Mouse (Mus musculus): Measurements from ENCODE around the gene Klhl3. TPM values are rescaled to one million over a fixed set of nuclear protein-coding genes. Genes with fewer than 3 reads are reported as not detected.

Gene Klhl3
- total RNA-seq, 2 experiments from 2014 or later, result 2.6 TPM

GRCm38 (mm10) chr13:58126862-58127765 lies 13.7 kb upstream of the Klhl3 start:
- intact Hi-C loops (cut with DNase I), result loop anchor here (5.0 to 10.0 kb wide), 2 partner anchors 90 to 258 kb away; partner anchors contain the start of genes 2210016F16Rik and Ubqln1

GRCm38 (mm10) chr13:58126126-58126525 lies 12.7 kb upstream of the Klhl3 start:
- intact Hi-C loops (cut with DNase I), result loop anchor here (5.0 to 10.0 kb wide), 2 partner anchors 91 to 259 kb away; partner anchors contain the start of genes 2210016F16Rik and Ubqln1
- DNase-seq (ENCODE audit: low spot score), result no peak

More at GRCm38 (mm10) chr13:58126862-58127765, 13.7 kb upstream of the Klhl3 start:
- no peak for DNase-seq (ENCODE audit: low spot score)

GRCm38 (mm10) chr13:58124989-58125388 lies 11.6 kb upstream of the Klhl3 start:
- intact Hi-C loops (cut with DNase I), result loop anchor here (5.0 to 10.0 kb wide), 2 partner anchors 92 to 260 kb away; partner anchors contain the start of genes 2210016F16Rik and Ubqln1
- DNase-seq (ENCODE audit: low spot score), result no peak

GRCm38 (mm10) chr13:58124278-58124677 lies 10.9 kb upstream of the Klhl3 start:
- intact Hi-C loops (cut with DNase I), result loop anchor here (10.0 kb wide), 1 partner anchor 261 kb away; the partner anchor contains the start of gene 2210016F16Rik
- DNase-seq (ENCODE audit: low spot score), result no peak

- DNase-seq (ENCODE audit: low spot score), result no peak
- intact Hi-C loops (cut with DNase I), result loop anchor here (10.0 kb wide), 1 partner anchor 261 kb away; the partner anchor contains the start of gene 2210016F16Rik
Observed at GRCm38 (mm10) chr13:58123381-58123780, 10.0 kb upstream of the Klhl3 start.

- no peak for DNase-seq (ENCODE audit: low spot score)
- intact Hi-C loops (cut with DNase I), result loop anchor here (10.0 kb wide), 1 partner anchor 262 kb away; the partner anchor contains the start of gene 2210016F16Rik
Observed at GRCm38 (mm10) chr13:58122786-58123297, 9.4 kb upstream of the Klhl3 start.

GRCm38 (mm10) chr13:58117318-58118017 lies 4.1 kb upstream of the Klhl3 start:
- intact Hi-C loops (cut with DNase I), result loop anchor here (1.0 to 2.0 kb wide), 2 partner anchors 87 to 105 kb away; no protein-coding TSS in a partner anchor
- DNase-seq (ENCODE audit: low spot score), result peak; percentile 30

GRCm38 (mm10) chr13:58116801-58117200 lies 3.4 kb upstream of the Klhl3 start:
- DNase-seq (ENCODE audit: low spot score), result no peak
- intact Hi-C loops (cut with DNase I), result loop anchor here (1.0 to 2.0 kb wide), 2 partner anchors 86 to 104 kb away; no protein-coding TSS in a partner anchor

GRCm38 (mm10) chr13:58115227-58115626 lies 1.8 kb upstream of the Klhl3 start:
- intact Hi-C loops (cut with DNase I), result loop anchor here (2.0 kb wide), 1 partner anchor 46 kb away; no protein-coding TSS in a partner anchor
- peak; percentile 35 for DNase-seq (ENCODE audit: low spot score)

- intact Hi-C loops (cut with DNase I), result no loop called here
- no peak for DNase-seq (ENCODE audit: low spot score)
Observed at GRCm38 (mm10) chr13:58112601-58113041, 771 bp downstream of the Klhl3 start.

- intact Hi-C loops (cut with DNase I), result no loop called here
- no peak for DNase-seq (ENCODE audit: low spot score)
Observed at GRCm38 (mm10) chr13:58112191-58112590, 1.2 kb downstream of the Klhl3 start.

- no peak for DNase-seq (ENCODE audit: low spot score)
- intact Hi-C loops (cut with DNase I), result no loop called here
Observed at GRCm38 (mm10) chr13:58111306-58111705, 2.1 kb downstream of the Klhl3 start.

GRCm38 (mm10) chr13:58090643-58091042 lies 22.7 kb downstream of the Klhl3 start:
- intact Hi-C loops (cut with DNase I), result no loop called here

GRCm38 (mm10) chr13:58084396-58084795 lies 29.0 kb downstream of the Klhl3 start:
- no peak for DNase-seq (ENCODE audit: low spot score)
- intact Hi-C loops (cut with DNase I), result no loop called here

More at GRCm38 (mm10) chr13:58090643-58091042, 22.7 kb downstream of the Klhl3 start:
- no peak for DNase-seq (ENCODE audit: low spot score)

- DNase-seq (ENCODE audit: low spot score), result no peak
- intact Hi-C loops (cut with DNase I), result no loop called here
Observed at GRCm38 (mm10) chr13:58083521-58083920, 29.9 kb downstream of the Klhl3 start.

- DNase-seq (ENCODE audit: low spot score), result no peak
- intact Hi-C loops (cut with DNase I), result no loop called here
Observed at GRCm38 (mm10) chr13:58083048-58083447, 30.3 kb downstream of the Klhl3 start.

- DNase-seq (ENCODE audit: low spot score), result no peak
Observed at GRCm38 (mm10) chr13:58078361-58078760, 35.0 kb downstream of the Klhl3 start.

GRCm38 (mm10) chr13:58074881-58075280 lies 38.5 kb downstream of the Klhl3 start:
- no peak for DNase-seq (ENCODE audit: low spot score)
- intact Hi-C loops (cut with DNase I), result no loop called here

More at GRCm38 (mm10) chr13:58078361-58078760, 35.0 kb downstream of the Klhl3 start:
- intact Hi-C loops (cut with DNase I), result no loop called here

GRCm38 (mm10) chr13:58074466-58074865 lies 38.9 kb downstream of the Klhl3 start:
- no peak for DNase-seq (ENCODE audit: low spot score)
- intact Hi-C loops (cut with DNase I), result no loop called here

All from heart, postnatal 25 days (tissue).